Mouse (Mus musculus) macrophage (primary cell): ENCODE measurements around the gene Galnt3. TPM values are rescaled to one million over a fixed set of nuclear protein-coding genes. Genes with fewer than 3 reads are reported as not detected.

Experiments used
- H3K27ac ChIP-seq: fragments of 350-480 bp; formaldehyde crosslinking; 2 replicates; pipeline ENCODE4 v1.9.0; 2021
- H3K36me3 ChIP-seq: fragments of 350-480 bp; formaldehyde crosslinking; 2 replicates; pipeline ENCODE4 v1.9.0; 2021; ENCODE audit errors: inconsistent target
- H3K4me3 ChIP-seq: fragments of 350-480 bp; formaldehyde crosslinking; 2 replicates; pipeline ENCODE4 v1.9.0; 2021; ENCODE audit errors: inconsistent target
- H3K79me2 ChIP-seq: fragments of 350-480 bp; formaldehyde crosslinking; 2 replicates; pipeline ENCODE4 v1.9.0; 2021; ENCODE audit errors: inconsistent target
- WGBS: methylation state at CpG from one replicate; pipeline ENCODE4 v1.1.7; 2026; ENCODE audit warnings: inconsistent platforms; ENCODE audit not compliant: missing documents; 5-methylcytosine and 5-hydroxymethylcytosine counted together
- polyA plus RNA-seq: library from polyadenylated mRNA; stranded (reverse); fragments of 250-400 nt; gene quantifications from 3 replicates; pipeline ENCODE4 v1.2.4, GENCODE M21; 2018; ENCODE audit warnings: inconsistent platforms

The Galnt3 gene
- polyA plus RNA-seq, 1 experiment from 2014 or later = 0.47 TPM

DNA sequence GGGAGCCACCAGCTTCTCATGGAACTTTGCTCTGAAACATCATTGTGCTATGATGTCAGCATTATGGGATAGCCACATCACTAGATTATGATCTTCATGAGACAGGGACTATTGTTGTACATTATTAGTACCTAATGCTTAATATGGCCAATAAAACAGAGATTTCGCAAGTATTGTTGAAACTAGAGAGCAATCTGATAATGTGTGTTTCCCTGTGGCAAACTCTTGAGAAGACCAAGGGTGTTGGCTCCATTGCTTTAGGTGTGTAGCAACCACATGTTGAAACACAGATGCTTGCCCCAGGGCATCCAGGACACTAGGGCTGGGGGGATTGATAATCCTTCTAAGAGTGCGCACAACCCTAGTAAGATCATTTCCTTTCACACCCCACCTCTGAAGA lies 44.1 kb downstream of the Galnt3 start:
- no peaks in the 10 kb centered on the region for H3K79me2 ChIP-seq
- H3K4me3 ChIP-seq = no peak overlapping the region
- H3K36me3 ChIP-seq = no peaks in the 10 kb centered on the region
- WGBS = 88% methylated on average over 2 of the region's 2 CpGs
- H3K27ac ChIP-seq = no peak overlapping the region

GRCm38 (mm10) chr2:66069454-66069853 lies 55.3 kb downstream of the Galnt3 start:
- H3K79me2 ChIP-seq = no peaks in the 10 kb centered on the region
- no peaks in the 10 kb centered on the region for H3K36me3 ChIP-seq
- H3K27ac ChIP-seq = no peak overlapping the region
- no peak overlapping the region for H3K4me3 ChIP-seq
- WGBS = 68% methylated on average over 6 of the region's 6 CpGs

GRCm38 (mm10) chr2:66063291-66063690 lies 61.5 kb downstream of the Galnt3 start:
- H3K36me3 ChIP-seq = no peaks in the 10 kb centered on the region
- no peak overlapping the region for H3K27ac ChIP-seq
- WGBS = 77% methylated on average over 10 of the region's 10 CpGs
- no peaks in the 10 kb centered on the region for H3K79me2 ChIP-seq
- no peak overlapping the region for H3K4me3 ChIP-seq

GRCm38 (mm10) chr2:66044405-66045089 lies 80.2 kb downstream of the Galnt3 start:
- WGBS = 90% methylated on average over 12 of the region's 12 CpGs
- Histone ChIP-seq H3K36me3 (no peaks in the 10 kb centered on the region), H3K27ac (no peak overlapping the region), H3K79me2 (no peaks in the 10 kb centered on the region), H3K4me3 (no peak overlapping the region)

- WGBS = 89% methylated on average over 17 of the region's 17 CpGs
- H3K27ac ChIP-seq = no peak overlapping the region
Measured at GRCm38 (mm10) chr2:66043441-66044404, 81.1 kb downstream of the Galnt3 start.

GRCm38 (mm10) chr2:66041917-66042419 lies 82.8 kb downstream of the Galnt3 start:
- Histone ChIP-seq H3K4me3 (no peak overlapping the region), H3K79me2 (no peaks in the 10 kb centered on the region), H3K27ac (no peak overlapping the region), H3K36me3 (no peaks in the 10 kb centered on the region)
- WGBS = 71% methylated on average over 8 of the region's 9 CpGs

More at GRCm38 (mm10) chr2:66043441-66044404, 81.1 kb downstream of the Galnt3 start:
- Histone ChIP-seq H3K36me3 (no peaks in the 10 kb centered on the region), H3K4me3 (no peak overlapping the region), H3K79me2 (no peaks in the 10 kb centered on the region)

GRCm38 (mm10) chr2:66041203-66041916 lies 83.4 kb downstream of the Galnt3 start:
- no peak overlapping the region for H3K27ac ChIP-seq
- WGBS = 92% methylated on average over 21 of the region's 21 CpGs
- no peaks in the 10 kb centered on the region for H3K79me2 ChIP-seq
- H3K4me3 ChIP-seq = no peak overlapping the region
- H3K36me3 ChIP-seq = no peaks in the 10 kb centered on the region

DNA sequence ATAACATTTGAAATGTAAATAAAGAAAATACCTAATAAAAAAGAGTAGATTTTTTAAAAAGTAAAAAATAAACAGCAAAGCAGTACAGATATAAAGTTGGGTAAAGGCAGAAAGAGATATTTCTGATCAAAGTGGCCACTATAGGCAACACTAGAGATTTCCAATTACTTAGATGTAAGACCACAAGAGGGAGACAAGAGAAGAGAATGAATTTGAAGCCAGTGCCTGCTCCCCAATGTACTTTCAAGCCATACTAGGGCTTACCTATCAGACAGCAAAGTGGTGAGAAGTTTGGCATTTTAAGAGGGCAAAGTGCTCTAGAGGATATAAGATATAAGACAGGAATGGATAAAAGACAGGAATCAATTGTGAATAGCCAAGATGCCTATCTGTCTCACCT lies 84.2 kb downstream of the Galnt3 start:
- H3K79me2 ChIP-seq = no peaks in the 10 kb centered on the region
- H3K36me3 ChIP-seq = no peaks in the 10 kb centered on the region
- H3K4me3 ChIP-seq = no peak overlapping the region
- H3K27ac ChIP-seq = no peak overlapping the region

GRCm38 (mm10) chr2:66034907-66035679 lies 89.7 kb downstream of the Galnt3 start:
- no peak overlapping the region for H3K4me3 ChIP-seq
- H3K27ac ChIP-seq = no peak overlapping the region
- WGBS = 94% methylated on average over 9 of the region's 9 CpGs
- H3K79me2 ChIP-seq = no peaks in the 10 kb centered on the region
- no peaks in the 10 kb centered on the region for H3K36me3 ChIP-seq

Other genes starting within 250 kb of the Galnt3 start
- gene Ttc21b, start 131.6 kb upstream of the Galnt3 start, polyA plus RNA-seq = 3.2 to 6.1 TPM (median 4.5 TPM) in 3 replicates